Mouse (Mus musculus) limb, embryonic 14.5 days (tissue): Measurements from ENCODE around the gene Ywhah. TPM values are rescaled to one million over a fixed set of nuclear protein-coding genes. Genes with fewer than 3 reads are reported as not detected.
A peak's percentile ranks its signal among the peaks of the same experiment; 100 is the strongest.

ENCODE experiments used
- ATAC-seq: fragments of 200-750 bp; cut with Nextera tagmentation; 2 replicates; pipeline ENCODE4 v1.8.0; 2017; ENCODE audit warnings: low read depth, moderate number of reproducible peaks, moderate TSS enrichment; ENCODE audit not compliant: low FRiP score
- DNase-seq: peaks from one replicate; pipeline ENCODE4 v3.0.0-alpha.2; 2015; ENCODE audit warnings: low spot score
- H3K27ac ChIP-seq: fragments of 300-500 bp; sonication (generic); replicated peaks from 2 replicates; pipeline ENCODE4 v1.5.1; 2014; ENCODE audit warnings: low read depth, mild to moderate bottlenecking, low read length, moderate library complexity, mixed read lengths
- H3K27me3 ChIP-seq: fragments of 300-500 bp; sonication (generic); 2 replicates; pipeline ENCODE4 v1.6.1; 2014; ENCODE audit warnings: low read length, mixed read lengths; ENCODE audit not compliant: control insufficient read depth, insufficient read depth
- H3K36me3 ChIP-seq: fragments of 300-500 bp; sonication (generic); 2 replicates; pipeline ENCODE4 v1.6.1; 2014; ENCODE audit warnings: mild to moderate bottlenecking, low read length, moderate library complexity, mixed read lengths; ENCODE audit not compliant: control insufficient read depth, insufficient read depth
- H3K4me1 ChIP-seq: fragments of 300-500 bp; sonication (generic); 2 replicates; pipeline ENCODE4 v1.6.1; 2014; ENCODE audit warnings: antibody characterized with exemption, low read length, mixed read lengths; ENCODE audit not compliant: control insufficient read depth, insufficient read depth
- H3K4me2 ChIP-seq: fragments of 300-500 bp; sonication (generic); replicated peaks from 2 replicates; pipeline ENCODE4 v1.6.1; 2014; ENCODE audit warnings: low read depth, mild to moderate bottlenecking, low read length, moderate library complexity; ENCODE audit not compliant: severe bottlenecking
- H3K4me3 ChIP-seq: fragments of 300-500 bp; sonication (generic); replicated peaks from 2 replicates; pipeline ENCODE4 v1.5.1; 2014; ENCODE audit warnings: low read length
- H3K9ac ChIP-seq: fragments of 300-500 bp; sonication (generic); 2 replicates; pipeline ENCODE4 v1.6.1; 2014; ENCODE audit warnings: mild to moderate bottlenecking, low read depth, low read length, moderate library complexity; ENCODE audit not compliant: severe bottlenecking
- H3K9me3 ChIP-seq: fragments of 300-500 bp; sonication (generic); 2 replicates; pipeline ENCODE4 v1.6.1; 2016; ENCODE audit warnings: low read length; ENCODE audit not compliant: control insufficient read depth
- POLR2A ChIP-seq: fragments of 200-500 bp; IDR thresholded peaks from 2 replicates; pipeline ENCODE4 v1.8.0; 2012; ENCODE audit warnings: inconsistent platforms, mild to moderate bottlenecking, moderate library complexity, borderline replicate concordance; ENCODE audit not compliant: insufficient read depth, insufficient read length; ENCODE audit errors: extremely low read depth
- WGBS: fragments of 180-500 bp; shearing (Covaris S2); extraction: QIAGEN DNeasy Blood & Tissue Kit; methylation state at CpG from one replicate; pipeline ENCODE4 v1.1.7; 2014; 5-methylcytosine and 5-hydroxymethylcytosine counted together
- polyA plus RNA-seq, 2 experiments: library from polyadenylated mRNA; depleted of rRNA in 1 of 2; stranded (reverse) in 1 of 2; unstranded in 1 of 2; fragments of >200 nt; fragmentation: Nextera tagmentation in 1 of 2; extraction: Ambion mirVana in 1 of 2; gene quantifications; 2 replicates each; pipeline versions ENCODE4 v1.2.1 to v1.2.3; 2012 to 2014

Ywhah gene
- polyA plus RNA-seq (2012; rRNA removed) = 226 and 247 TPM in 2 replicates
- polyA plus RNA-seq (2014; fragmentation: Nextera tagmentation; extraction: Ambion mirVana) = 323 and 339 TPM in 2 replicates

GRCm38 (mm10) chr5:33018561-33019425 lies at the start of gene Ywhah:
Gene Ywhah, plus strand, starts transcription at chr5:33018816.
- peaks cover 12% of the 10 kb centered on the region; the same call in 1 of the 2 replicates for H3K36me3 ChIP-seq
- H3K4me1 ChIP-seq = peaks cover 21% of the 10 kb centered on the region
- 1% methylated on average over 52 of the region's 121 CpGs for WGBS
- no peaks in the 10 kb centered on the region for H3K27me3 ChIP-seq
- ATAC-seq (peak; percentile 96), DNase-seq (peak; percentile 98)
- H3K9me3 ChIP-seq = no peaks in the 10 kb centered on the region
- H3K4me3 ChIP-seq = peak within 1 kb of the TSS; percentile 83
- peak within 1 kb of the TSS; percentile 93 for H3K9ac ChIP-seq
- TF ChIP-seq POLR2A = peak; percentile 80; the same call in 1 of the 2 replicates
- peak within 1 kb of the TSS; percentile 99 for H3K27ac ChIP-seq
- H3K4me2 ChIP-seq = peak within 1 kb of the TSS; percentile 91

- Histone ChIP-seq H3K4me1 (no peaks in the 10 kb centered on the region), H3K27ac (no peak overlapping the region), H3K4me2 (no peak overlapping the region), H3K9ac (no peak overlapping the region), H3K36me3 (peaks cover 35% of the 10 kb centered on the region), H3K9me3 (no peaks in the 10 kb centered on the region), H3K27me3 (no peaks in the 10 kb centered on the region), H3K4me3 (no peak overlapping the region)
- DNase-seq = no peak
- no peak for ATAC-seq
- TF ChIP-seq POLR2A = no peak
- 79% methylated on average over 4 of the region's 4 CpGs for WGBS
These were observed 42.1 kb upstream of the Ywhah start for GRCm38 (mm10) chr5:32976541-32976940.

- no peak overlapping the region for H3K4me2 ChIP-seq
- no peaks in the 10 kb centered on the region for H3K9me3 ChIP-seq
- H3K4me3 ChIP-seq = no peak overlapping the region
- no peaks in the 10 kb centered on the region for H3K4me1 ChIP-seq
- no peak for DNase-seq
- no peak overlapping the region; the same call in 1 of the 2 replicates for H3K27ac ChIP-seq
- no peaks in the 10 kb centered on the region for H3K27me3 ChIP-seq
- H3K9ac ChIP-seq = no peak overlapping the region
- H3K36me3 ChIP-seq = peaks cover 41% of the 10 kb centered on the region
- TF ChIP-seq POLR2A = no peak
- no peak for ATAC-seq
These were observed 41.4 kb upstream of the Ywhah start for GRCm38 (mm10) chr5:32977179-32977578.

GRCm38 (mm10) chr5:32985379-32985778 lies 33.2 kb upstream of the Ywhah start:
- no peak overlapping the region for H3K4me3 ChIP-seq
- DNase-seq (no peak), ATAC-seq (no peak)
- no peak for TF ChIP-seq POLR2A
- H3K4me2 ChIP-seq = no peak overlapping the region
- peaks cover 69% of the 10 kb centered on the region for H3K36me3 ChIP-seq
- no peaks in the 10 kb centered on the region for H3K4me1 ChIP-seq
- no peaks in the 10 kb centered on the region for H3K27me3 ChIP-seq
- no peaks in the 10 kb centered on the region for H3K9me3 ChIP-seq
- H3K9ac ChIP-seq = no peak overlapping the region
- no peak overlapping the region for H3K27ac ChIP-seq
- 91% methylated on average over 1 of the region's 1 CpGs for WGBS

- H3K9me3 ChIP-seq = no peaks in the 10 kb centered on the region
- no peaks in the 10 kb centered on the region for H3K27me3 ChIP-seq
- ATAC-seq = no peak
- no peak overlapping the region for H3K27ac ChIP-seq
- no peak for DNase-seq
- H3K4me3 ChIP-seq = no peak overlapping the region
- no peaks in the 10 kb centered on the region for H3K4me1 ChIP-seq
- H3K36me3 ChIP-seq = peaks cover 47% of the 10 kb centered on the region
- no peak overlapping the region for H3K9ac ChIP-seq
- 64% methylated on average over 1 of the region's 1 CpGs for WGBS
- H3K4me2 ChIP-seq = no peak overlapping the region
- no peak for TF ChIP-seq POLR2A
These were observed 30.7 kb upstream of the Ywhah start for GRCm38 (mm10) chr5:32987873-32988272.
